Mouse (Mus musculus): ENCODE measurements around the gene Slc12a4. TPM values are rescaled to one million over a fixed set of nuclear protein-coding genes. Genes with fewer than 3 reads are reported as not detected.

Slc12a4 gene
- polyA plus RNA-seq, 1 experiment: 1.7 TPM

- Histone ChIP-seq H3K4me1 (ENCODE audit: control insufficient read depth) (peaks cover 64% of the 10 kb centered on the region), H3K27me3 (ENCODE audit: control insufficient read depth) (no peaks in the 10 kb centered on the region), H3K9me3 (ENCODE audit: control insufficient read depth, low read length) (no peaks in the 10 kb centered on the region), H3K36me3 (ENCODE audit: control insufficient read depth) (peaks cover 42% of the 10 kb centered on the region), H3K4me3 (replicated peaks) (peak within 1 kb of the TSS; percentile 70)
- TF ChIP-seq TAL1 (IDR thresholded peaks at IDR 0.05; ENCODE audit: low read length): no peak
- no peak for TF ChIP-seq GATA1 (IDR thresholded peaks at IDR 0.05; ENCODE audit: low read length)
Measured at GRCm38 (mm10) chr8:105938306-105938669, 27.6 kb downstream of the Slc12a4 start, which contains the start of gene Psmb10. Gene Psmb10 (minus strand): TSS chr8:105938444.

GRCm38 (mm10) chr8:105937496-105938305 is 28.2 kb downstream of the Slc12a4 start:
- peak overlapping the region; percentile 70 for H3K4me3 ChIP-seq (replicated peaks)
- H3K27me3 ChIP-seq (ENCODE audit: control insufficient read depth): no peaks in the 10 kb centered on the region
- no peaks in the 10 kb centered on the region for H3K9me3 ChIP-seq (ENCODE audit: control insufficient read depth, low read length)
- TF ChIP-seq GATA1 (IDR thresholded peaks at IDR 0.05; ENCODE audit: low read length) (no peak), TAL1 (IDR thresholded peaks at IDR 0.05; ENCODE audit: low read length) (no peak)
- H3K4me1 ChIP-seq (ENCODE audit: control insufficient read depth): peaks cover 64% of the 10 kb centered on the region
- H3K36me3 ChIP-seq (ENCODE audit: control insufficient read depth): peaks cover 42% of the 10 kb centered on the region

- H3K4me1 ChIP-seq (ENCODE audit: control insufficient read depth): peaks cover 65% of the 10 kb centered on the region
Measured at GRCm38 (mm10) chr8:105936866-105937475, 28.9 kb downstream of the Slc12a4 start.

GRCm38 (mm10) chr8:105935863-105936603 is 29.9 kb downstream of the Slc12a4 start:
- H3K4me1 ChIP-seq (ENCODE audit: control insufficient read depth): peaks cover 58% of the 10 kb centered on the region
- TF ChIP-seq GATA1 (IDR thresholded peaks at IDR 0.05; ENCODE audit: low read length): no peak
- no peak for TF ChIP-seq TAL1 (IDR thresholded peaks at IDR 0.05; ENCODE audit: low read length)
- peak overlapping the region; percentile 70 for H3K4me3 ChIP-seq (replicated peaks)
- H3K9me3 ChIP-seq (ENCODE audit: control insufficient read depth, low read length): no peaks in the 10 kb centered on the region
- no peaks in the 10 kb centered on the region for H3K27me3 ChIP-seq (ENCODE audit: control insufficient read depth)
- H3K36me3 ChIP-seq (ENCODE audit: control insufficient read depth): peaks cover 41% of the 10 kb centered on the region

More at GRCm38 (mm10) chr8:105936866-105937475, 28.9 kb downstream of the Slc12a4 start:
- peak overlapping the region; percentile 70 for H3K4me3 ChIP-seq (replicated peaks)
- TF ChIP-seq GATA1 (IDR thresholded peaks at IDR 0.05; ENCODE audit: low read length) (no peak), TAL1 (IDR thresholded peaks at IDR 0.05; ENCODE audit: low read length) (no peak)
- H3K27me3 ChIP-seq (ENCODE audit: control insufficient read depth): no peaks in the 10 kb centered on the region
- peaks cover 42% of the 10 kb centered on the region for H3K36me3 ChIP-seq (ENCODE audit: control insufficient read depth)
- no peaks in the 10 kb centered on the region for H3K9me3 ChIP-seq (ENCODE audit: control insufficient read depth, low read length)

GRCm38 (mm10) chr8:105935105-105935504 is 30.8 kb downstream of the Slc12a4 start:
- H3K9me3 ChIP-seq (ENCODE audit: control insufficient read depth, low read length): no peaks in the 10 kb centered on the region
- no peak overlapping the region for H3K4me3 ChIP-seq (replicated peaks)
- peaks cover 48% of the 10 kb centered on the region for H3K36me3 ChIP-seq (ENCODE audit: control insufficient read depth)
- H3K27me3 ChIP-seq (ENCODE audit: control insufficient read depth): no peaks in the 10 kb centered on the region
- no peak for TF ChIP-seq TAL1 (IDR thresholded peaks at IDR 0.05; ENCODE audit: low read length)
- no peak for TF ChIP-seq GATA1 (IDR thresholded peaks at IDR 0.05; ENCODE audit: low read length)
- peaks cover 66% of the 10 kb centered on the region for H3K4me1 ChIP-seq (ENCODE audit: control insufficient read depth)

GRCm38 (mm10) chr8:105933762-105934161 is 32.1 kb downstream of the Slc12a4 start, which contains the start of gene Ctrl:
Gene Ctrl (minus strand): TSS chr8:105933862.
- Histone ChIP-seq H3K27me3 (ENCODE audit: control insufficient read depth) (no peaks in the 10 kb centered on the region), H3K9me3 (ENCODE audit: control insufficient read depth, low read length) (no peaks in the 10 kb centered on the region), H3K36me3 (ENCODE audit: control insufficient read depth) (peaks cover 48% of the 10 kb centered on the region), H3K4me1 (ENCODE audit: control insufficient read depth) (peaks cover 64% of the 10 kb centered on the region), H3K4me3 (replicated peaks) (no peak within 1 kb of the TSS)
- TF ChIP-seq GATA1 (IDR thresholded peaks at IDR 0.05; ENCODE audit: low read length): no peak
- no peak for TF ChIP-seq TAL1 (IDR thresholded peaks at IDR 0.05; ENCODE audit: low read length)

- Histone ChIP-seq H3K27me3 (ENCODE audit: control insufficient read depth) (no peaks in the 10 kb centered on the region), H3K36me3 (ENCODE audit: control insufficient read depth) (peaks cover 48% of the 10 kb centered on the region)
Measured at GRCm38 (mm10) chr8:105932525-105932924, 33.4 kb downstream of the Slc12a4 start.

GRCm38 (mm10) chr8:105931271-105931670 is 34.6 kb downstream of the Slc12a4 start:
- peaks cover 48% of the 10 kb centered on the region for H3K36me3 ChIP-seq (ENCODE audit: control insufficient read depth)

More at GRCm38 (mm10) chr8:105932525-105932924, 33.4 kb downstream of the Slc12a4 start:
- Histone ChIP-seq H3K4me1 (ENCODE audit: control insufficient read depth) (peaks cover 60% of the 10 kb centered on the region), H3K4me3 (replicated peaks) (no peak overlapping the region), H3K9me3 (ENCODE audit: control insufficient read depth, low read length) (no peaks in the 10 kb centered on the region)
- no peak for TF ChIP-seq GATA1 (IDR thresholded peaks at IDR 0.05; ENCODE audit: low read length)
- TF ChIP-seq TAL1 (IDR thresholded peaks at IDR 0.05; ENCODE audit: low read length): no peak

More at GRCm38 (mm10) chr8:105931271-105931670, 34.6 kb downstream of the Slc12a4 start:
- Histone ChIP-seq H3K9me3 (ENCODE audit: control insufficient read depth, low read length) (no peaks in the 10 kb centered on the region), H3K4me3 (replicated peaks) (no peak overlapping the region), H3K4me1 (ENCODE audit: control insufficient read depth) (peaks cover 50% of the 10 kb centered on the region), H3K27me3 (ENCODE audit: control insufficient read depth) (no peaks in the 10 kb centered on the region)
- TF ChIP-seq TAL1 (IDR thresholded peaks at IDR 0.05; ENCODE audit: low read length) (no peak), GATA1 (IDR thresholded peaks at IDR 0.05; ENCODE audit: low read length) (no peak)

Measured in erythroblast, embryonic 14.5 days (primary cell).